Mouse (Mus musculus) midbrain, embryonic 12.5 days (tissue): Measurements from ENCODE around the gene Lce3b. TPM values are rescaled to one million over a fixed set of nuclear protein-coding genes. Genes with fewer than 3 reads are reported as not detected.

ENCODE experiments used
- ATAC-seq: fragments of 200-750 bp; cut with Nextera tagmentation; 2 replicates; pipeline ENCODE4 v1.8.0; 2017; ENCODE audit warnings: low read depth, moderate TSS enrichment, moderate library complexity; ENCODE audit not compliant: low FRiP score
- H3K27ac ChIP-seq: fragments of 300-500 bp; sonication (generic); replicated peaks from 2 replicates; pipeline ENCODE4 v1.5.1; 2016; ENCODE audit warnings: mild to moderate bottlenecking
- H3K27me3 ChIP-seq: fragments of 300-500 bp; sonication (generic); 2 replicates; pipeline ENCODE4 v1.6.1; 2016; ENCODE audit warnings: mild to moderate bottlenecking
- H3K36me3 ChIP-seq: fragments of 300-500 bp; sonication (generic); 2 replicates; pipeline ENCODE4 v1.6.1; 2016
- H3K4me1 ChIP-seq: fragments of 300-500 bp; sonication (generic); 2 replicates; pipeline ENCODE4 v1.6.1; 2016
- H3K4me2 ChIP-seq: fragments of 300-500 bp; sonication (generic); replicated peaks from 2 replicates; pipeline ENCODE4 v1.6.1; 2016; ENCODE audit warnings: mild to moderate bottlenecking, moderate library complexity
- H3K4me3 ChIP-seq: fragments of 300-500 bp; sonication (generic); 2 replicates; pipeline ENCODE4 v1.5.1; 2016; ENCODE audit warnings: mild to moderate bottlenecking
- H3K9ac ChIP-seq: fragments of 300-500 bp; sonication (generic); replicated peaks from 2 replicates; pipeline ENCODE4 v1.6.1; 2016; ENCODE audit warnings: mild to moderate bottlenecking, moderate library complexity
- H3K9me3 ChIP-seq: fragments of 300-500 bp; sonication (generic); 2 replicates; pipeline ENCODE4 v1.6.1; 2016; ENCODE audit warnings: mild to moderate bottlenecking
- WGBS: fragments of 180-500 bp; shearing (Covaris S2); methylation state at CpG from one replicate; pipeline ENCODE4 v1.1.7; 2016; 5-methylcytosine and 5-hydroxymethylcytosine counted together
- polyA plus RNA-seq: library from polyadenylated mRNA; unstranded; fragments of >200 nt; fragmentation: Nextera tagmentation; extraction: Ambion mirVana; gene quantifications from 2 replicates; pipeline ENCODE4 v1.2.1, GENCODE M21; 2016

Lce3b gene
- polyA plus RNA-seq, result not detected in 2 replicates

DNA sequence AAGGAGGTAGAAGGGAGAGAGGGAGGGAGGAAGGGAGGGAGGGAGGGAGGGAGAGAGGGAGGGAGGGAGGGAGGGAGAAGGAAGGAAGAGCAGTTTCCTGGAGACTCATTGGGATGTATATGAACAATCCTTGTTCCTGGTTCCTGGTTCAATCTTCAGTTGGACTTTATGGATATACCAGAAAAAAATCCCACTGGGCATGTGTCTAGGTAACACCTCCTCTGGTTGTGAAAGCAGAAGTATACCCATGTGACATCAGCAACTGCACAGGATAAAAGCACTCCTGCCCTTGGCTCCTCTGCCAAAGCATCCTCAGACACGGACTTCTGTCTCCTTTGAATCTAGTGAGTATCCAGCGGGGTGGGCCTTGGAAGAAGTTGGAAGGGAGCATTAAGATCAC is at the start of gene Lce3b:
Lce3b (plus strand) TSS at position 301 of the 400 bp plus-strand sequence.
- Histone ChIP-seq H3K9me3 (no peaks in the 10 kb centered on the region), H3K27ac (no peak within 1 kb of the TSS)

GRCm38 (mm10) chr3:92894063-92894462 is 38.7 kb upstream of the Lce3b start:
- H3K4me2 ChIP-seq, result no peak overlapping the region
- no peak overlapping the region for H3K4me3 ChIP-seq
- no peaks in the 10 kb centered on the region for H3K9me3 ChIP-seq
- H3K36me3 ChIP-seq, result no peaks in the 10 kb centered on the region
- 79% methylated on average over 3 of the region's 3 CpGs for WGBS
- no peak for ATAC-seq
- H3K27ac ChIP-seq, result no peak overlapping the region
- no peak overlapping the region for H3K9ac ChIP-seq
- H3K4me1 ChIP-seq, result no peaks in the 10 kb centered on the region
- no peaks in the 10 kb centered on the region for H3K27me3 ChIP-seq

More for the DNA sequence above, at the start of gene Lce3b:
- Histone ChIP-seq H3K4me2 (no peak within 1 kb of the TSS), H3K4me1 (no peaks in the 10 kb centered on the region), H3K4me3 (no peak within 1 kb of the TSS), H3K9ac (no peak within 1 kb of the TSS), H3K27me3 (no peaks in the 10 kb centered on the region), H3K36me3 (no peaks in the 10 kb centered on the region)
- 68% methylated on average over 2 of the region's 2 CpGs for WGBS
- ATAC-seq, result no peak

- Histone ChIP-seq H3K36me3 (no peaks in the 10 kb centered on the region), H3K4me3 (no peak overlapping the region), H3K4me1 (no peaks in the 10 kb centered on the region), H3K4me2 (no peak overlapping the region), H3K9ac (no peak overlapping the region), H3K27me3 (no peaks in the 10 kb centered on the region), H3K27ac (no peak overlapping the region), H3K9me3 (no peaks in the 10 kb centered on the region)
- ATAC-seq, result no peak
- 50% methylated on average over 1 of the region's 1 CpGs for WGBS
Observed at GRCm38 (mm10) chr3:92894489-92894888, 38.3 kb upstream of the Lce3b start.

- 23% methylated on average over 3 of the region's 3 CpGs for WGBS
- H3K4me1 ChIP-seq, result no peaks in the 10 kb centered on the region
- no peak overlapping the region for H3K27ac ChIP-seq
- no peak for ATAC-seq
- no peak overlapping the region for H3K4me2 ChIP-seq
- H3K36me3 ChIP-seq, result no peaks in the 10 kb centered on the region
- H3K4me3 ChIP-seq, result no peak overlapping the region
- no peaks in the 10 kb centered on the region for H3K9me3 ChIP-seq
- H3K27me3 ChIP-seq, result no peaks in the 10 kb centered on the region
- no peak overlapping the region for H3K9ac ChIP-seq
Observed at GRCm38 (mm10) chr3:92902992-92903391, 29.8 kb upstream of the Lce3b start.

DNA sequence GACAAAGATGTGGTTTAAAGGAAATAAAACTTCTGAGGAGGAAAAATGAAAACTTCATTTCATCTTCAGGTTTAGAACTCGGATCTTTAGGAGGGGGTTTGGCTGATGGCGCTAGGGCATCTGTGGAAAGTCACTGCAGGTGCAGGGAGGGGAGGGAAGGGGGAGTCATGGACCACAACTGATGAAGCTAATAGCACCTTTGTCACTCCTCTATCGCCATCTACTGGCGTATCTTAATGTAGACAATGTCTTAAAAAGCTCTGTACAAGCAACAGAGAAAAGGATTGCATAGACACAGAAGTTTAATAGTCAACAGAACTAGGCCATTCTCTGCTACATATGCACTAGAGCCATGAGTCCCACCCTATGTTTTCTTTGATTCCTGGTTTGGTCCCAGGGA is 29.1 kb upstream of the Lce3b start:
- Histone ChIP-seq H3K27me3 (no peaks in the 10 kb centered on the region), H3K36me3 (no peaks in the 10 kb centered on the region), H3K4me3 (no peak overlapping the region), H3K27ac (no peak overlapping the region), H3K9me3 (no peaks in the 10 kb centered on the region), H3K4me2 (no peak overlapping the region), H3K9ac (no peak overlapping the region), H3K4me1 (no peaks in the 10 kb centered on the region)
- peak; percentile 45; the same call in 1 of the 2 replicates for ATAC-seq
- 26% methylated on average over 4 of the region's 4 CpGs for WGBS

GRCm38 (mm10) chr3:92905182-92905581 is 27.6 kb upstream of the Lce3b start:
- H3K4me1 ChIP-seq, result no peaks in the 10 kb centered on the region
- ATAC-seq, result no peak

DNA sequence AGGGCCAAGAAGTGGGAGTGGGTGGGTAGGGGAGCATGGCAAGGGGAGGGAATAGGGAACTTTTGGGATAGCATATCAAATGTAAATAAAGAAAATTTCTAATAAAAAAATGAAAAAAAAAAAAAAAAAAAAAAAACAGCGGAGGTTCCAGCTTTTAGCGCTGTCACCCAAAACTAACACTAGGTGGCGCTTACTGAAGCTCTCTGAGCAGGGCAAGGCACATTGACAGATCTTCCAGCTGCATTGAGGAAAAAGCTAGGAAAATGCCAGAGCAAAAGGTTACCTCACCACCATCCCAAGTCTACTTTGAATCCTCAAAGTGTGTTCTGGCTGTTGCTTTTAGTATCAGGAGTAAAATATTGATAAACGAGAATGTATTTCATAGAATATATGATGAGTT is 25.2 kb upstream of the Lce3b start:
- H3K4me2 ChIP-seq, result no peak overlapping the region
- WGBS, result 30% methylated on average over 4 of the region's 4 CpGs
- no peaks in the 10 kb centered on the region for H3K9me3 ChIP-seq
- H3K4me3 ChIP-seq, result no peak overlapping the region
- H3K27me3 ChIP-seq, result no peaks in the 10 kb centered on the region
- H3K4me1 ChIP-seq, result no peaks in the 10 kb centered on the region
- no peaks in the 10 kb centered on the region for H3K36me3 ChIP-seq
- no peak overlapping the region for H3K27ac ChIP-seq
- H3K9ac ChIP-seq, result no peak overlapping the region
- ATAC-seq, result peak; percentile 71

More at GRCm38 (mm10) chr3:92905182-92905581, 27.6 kb upstream of the Lce3b start:
- no peaks in the 10 kb centered on the region for H3K9me3 ChIP-seq
- no peak overlapping the region for H3K27ac ChIP-seq
- H3K4me3 ChIP-seq, result no peak overlapping the region
- no peaks in the 10 kb centered on the region for H3K36me3 ChIP-seq
- H3K4me2 ChIP-seq, result no peak overlapping the region
- no peaks in the 10 kb centered on the region for H3K27me3 ChIP-seq
- WGBS, result 59% methylated on average over 3 of the region's 3 CpGs
- no peak overlapping the region for H3K9ac ChIP-seq

GRCm38 (mm10) chr3:92920364-92920763 is 12.4 kb upstream of the Lce3b start:
- Histone ChIP-seq H3K9ac (no peak overlapping the region), H3K9me3 (no peaks in the 10 kb centered on the region), H3K27me3 (no peaks in the 10 kb centered on the region), H3K36me3 (no peaks in the 10 kb centered on the region), H3K4me3 (no peak overlapping the region), H3K4me2 (no peak overlapping the region), H3K27ac (no peak overlapping the region), H3K4me1 (no peaks in the 10 kb centered on the region)
- WGBS, result 64% methylated on average over 4 of the region's 4 CpGs
- no peak for ATAC-seq

GRCm38 (mm10) chr3:92926130-92926529 is 6.6 kb upstream of the Lce3b start, which contains the start of gene Lce3a:
TSS of gene Lce3a (minus strand) at chr3:92926230.
- no peaks in the 10 kb centered on the region for H3K9me3 ChIP-seq
- H3K36me3 ChIP-seq, result no peaks in the 10 kb centered on the region
- no peak for ATAC-seq
- no peaks in the 10 kb centered on the region for H3K27me3 ChIP-seq
- H3K27ac ChIP-seq, result no peak within 1 kb of the TSS
- H3K9ac ChIP-seq, result no peak within 1 kb of the TSS
- 72% methylated on average over 2 of the region's 2 CpGs for WGBS
- no peaks in the 10 kb centered on the region for H3K4me1 ChIP-seq
- H3K4me2 ChIP-seq, result no peak within 1 kb of the TSS
- H3K4me3 ChIP-seq, result no peak within 1 kb of the TSS

GRCm38 (mm10) chr3:92944186-92944585 is 11.4 kb downstream of the Lce3b start, which contains the start of gene Lce3c:
TSS of gene Lce3c (plus strand) at chr3:92944486.
- Histone ChIP-seq H3K4me2 (no peak within 1 kb of the TSS), H3K4me3 (no peak within 1 kb of the TSS), H3K36me3 (no peaks in the 10 kb centered on the region), H3K27me3 (no peaks in the 10 kb centered on the region), H3K9ac (no peak within 1 kb of the TSS), H3K4me1 (no peaks in the 10 kb centered on the region), H3K27ac (no peak within 1 kb of the TSS), H3K9me3 (no peaks in the 10 kb centered on the region)
- ATAC-seq, result no peak
- WGBS, result 86% methylated on average over 1 of the region's 1 CpGs

GRCm38 (mm10) chr3:92957090-92957489 is 24.3 kb downstream of the Lce3b start, which contains the start of gene Lce3d:
TSS of gene Lce3d (plus strand) at chr3:92957390.
- H3K27ac ChIP-seq, result no peak within 1 kb of the TSS
- no peaks in the 10 kb centered on the region for H3K9me3 ChIP-seq
- no peaks in the 10 kb centered on the region for H3K36me3 ChIP-seq
- ATAC-seq, result no peak
- H3K27me3 ChIP-seq, result no peaks in the 10 kb centered on the region
- no peak within 1 kb of the TSS for H3K9ac ChIP-seq
- WGBS, result 90% methylated on average over 1 of the region's 1 CpGs
- H3K4me1 ChIP-seq, result no peaks in the 10 kb centered on the region
- H3K4me3 ChIP-seq, result no peak within 1 kb of the TSS
- H3K4me2 ChIP-seq, result no peak within 1 kb of the TSS

DNA sequence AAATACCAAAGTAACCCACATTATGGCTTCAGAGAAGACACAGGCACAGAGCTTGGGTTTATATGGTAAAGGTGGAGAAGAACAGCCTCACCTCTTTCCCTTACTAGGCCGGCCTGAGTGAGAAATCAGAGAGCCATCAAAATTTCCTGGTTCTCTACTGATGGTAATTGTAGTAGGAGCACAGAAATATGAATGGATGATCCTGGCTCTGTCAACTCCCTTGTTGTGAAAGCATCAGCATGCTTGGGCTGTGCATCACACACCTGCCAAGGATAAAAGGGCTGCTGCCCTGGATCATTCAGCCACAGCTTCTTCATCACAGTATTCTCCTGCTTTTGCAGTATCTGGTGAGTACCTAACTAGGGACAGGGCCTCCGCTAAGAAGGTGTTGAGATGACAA is 34.0 kb downstream of the Lce3b start, which contains the start of gene Lce3e:
Lce3e (plus strand) TSS at position 301 of the 400 bp plus-strand sequence.
- H3K27ac ChIP-seq, result no peak within 1 kb of the TSS
- H3K4me1 ChIP-seq, result no peaks in the 10 kb centered on the region
- H3K27me3 ChIP-seq, result no peaks in the 10 kb centered on the region
- H3K9me3 ChIP-seq, result no peaks in the 10 kb centered on the region
- no peak within 1 kb of the TSS for H3K9ac ChIP-seq
- H3K4me2 ChIP-seq, result no peak within 1 kb of the TSS
- H3K36me3 ChIP-seq, result no peaks in the 10 kb centered on the region
- no peak within 1 kb of the TSS for H3K4me3 ChIP-seq
- no peak for ATAC-seq
- 86% methylated on average over 2 of the region's 2 CpGs for WGBS

- Histone ChIP-seq H3K9me3 (no peaks in the 10 kb centered on the region), H3K4me2 (no peak overlapping the region), H3K4me3 (no peak overlapping the region), H3K4me1 (no peaks in the 10 kb centered on the region), H3K36me3 (no peaks in the 10 kb centered on the region), H3K27ac (no peak overlapping the region), H3K27me3 (no peaks in the 10 kb centered on the region), H3K9ac (no peak overlapping the region)
- no peak for ATAC-seq
- 71% methylated on average over 2 of the region's 2 CpGs for WGBS
Observed at GRCm38 (mm10) chr3:92978484-92978883, 45.7 kb downstream of the Lce3b start.
